Mouse (Mus musculus) midbrain, embryonic 14.5 days (tissue): ENCODE data around the gene Zfp790. TPM values are rescaled to one million over a fixed set of nuclear protein-coding genes. Genes with fewer than 3 reads are reported as not detected.
A peak's percentile ranks its signal among the peaks of the same experiment; 100 is the strongest.

Source experiments
- ATAC-seq: fragments of 200-750 bp; cut with Nextera tagmentation; 2 replicates; pipeline ENCODE4 v1.8.0; 2017; ENCODE audit warnings: moderate number of reproducible peaks, moderate library complexity; ENCODE audit not compliant: low FRiP score, low TSS enrichment
- DNase-seq: peaks from one replicate; pipeline ENCODE4 v3.0.0-alpha.2; 2015
- H3K27ac ChIP-seq: fragments of 300-500 bp; sonication (generic); replicated peaks from 2 replicates; pipeline ENCODE4 v1.5.1; 2014; ENCODE audit warnings: mild to moderate bottlenecking, low read depth, low read length, moderate library complexity
- H3K27me3 ChIP-seq: fragments of 300-500 bp; sonication (generic); 2 replicates; pipeline ENCODE4 v1.6.1; 2014; ENCODE audit warnings: low read length, control low read depth, mixed read lengths; ENCODE audit not compliant: control insufficient read depth, insufficient read depth
- H3K36me3 ChIP-seq: fragments of 300-500 bp; sonication (generic); 2 replicates; pipeline ENCODE4 v1.6.1; 2014; ENCODE audit warnings: low read length, control low read depth; ENCODE audit not compliant: control insufficient read depth, insufficient read depth
- H3K4me1 ChIP-seq: fragments of 300-500 bp; sonication (generic); 2 replicates; pipeline ENCODE4 v1.6.1; 2014; ENCODE audit warnings: mild to moderate bottlenecking, antibody characterized with exemption, low read length, control low read depth; ENCODE audit not compliant: control insufficient read depth, insufficient read depth
- H3K4me2 ChIP-seq: fragments of 300-500 bp; sonication (generic); 2 replicates; pipeline ENCODE4 v1.6.1; 2014; ENCODE audit warnings: mild to moderate bottlenecking, low read length, moderate library complexity
- H3K4me3 ChIP-seq: fragments of 300-500 bp; sonication (generic); replicated peaks from 2 replicates; pipeline ENCODE4 v1.5.1; 2014; ENCODE audit warnings: low read depth, low read length
- H3K9ac ChIP-seq: fragments of 300-500 bp; sonication (generic); replicated peaks from 2 replicates; pipeline ENCODE4 v1.6.1; 2014; ENCODE audit warnings: mild to moderate bottlenecking, low read length, moderate library complexity
- H3K9me3 ChIP-seq: fragments of 300-500 bp; sonication (generic); 2 replicates; pipeline ENCODE4 v1.6.1; 2016; ENCODE audit warnings: low read length, control low read depth, mixed read lengths; ENCODE audit not compliant: control insufficient read depth
- WGBS: fragments of 180-500 bp; shearing (Covaris S2); extraction: QIAGEN DNeasy Blood & Tissue Kit; methylation state at CpG from one replicate; pipeline ENCODE4 v1.1.7; 2014; 5-methylcytosine and 5-hydroxymethylcytosine counted together
- polyA plus RNA-seq: library from polyadenylated mRNA; unstranded; fragments of >200 nt; fragmentation: Nextera tagmentation; extraction: Ambion mirVana; gene quantifications from 2 replicates; pipeline ENCODE4 v1.2.1, GENCODE M21; 2014

Gene Zfp790
- polyA plus RNA-seq, 1 experiment from 2014 or later: 35.1 TPM

GRCm38 (mm10) chr7:29818619-29819254 is 2.8 kb downstream of the Zfp790 start:
- no peaks in the 10 kb centered on the region for H3K9me3 ChIP-seq

DNA sequence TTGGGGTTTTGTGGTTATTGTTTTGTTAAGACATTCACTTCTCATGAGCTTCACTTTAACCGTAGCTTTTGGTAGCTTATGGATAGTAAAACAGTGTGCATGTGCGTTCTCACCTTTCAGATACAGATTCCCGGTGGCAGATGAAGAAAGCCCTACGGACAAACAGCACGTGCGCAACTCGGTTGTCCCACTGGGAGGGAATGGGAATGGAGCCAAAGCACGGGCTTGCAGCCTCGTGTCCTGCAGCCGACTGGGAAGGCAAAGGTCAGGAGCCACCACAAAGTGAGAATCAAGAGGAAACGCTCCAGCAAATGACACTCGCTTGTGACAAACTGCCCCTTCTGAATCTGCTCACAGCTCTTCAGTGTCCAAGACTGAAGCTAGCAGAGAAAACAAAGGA is 12.1 kb downstream of the Zfp790 start:
- 93% methylated on average over 12 of the region's 12 CpGs for WGBS
- Histone ChIP-seq H3K27me3 (no peaks in the 10 kb centered on the region), H3K9me3 (no peaks in the 10 kb centered on the region), H3K36me3 (peaks cover 82% of the 10 kb centered on the region), H3K4me1 (no peaks in the 10 kb centered on the region), H3K4me2 (no peak overlapping the region), H3K4me3 (no peak overlapping the region), H3K27ac (no peak overlapping the region), H3K9ac (no peak overlapping the region)
- ATAC-seq (no peak), DNase-seq (no peak)

More at GRCm38 (mm10) chr7:29818619-29819254, 2.8 kb downstream of the Zfp790 start:
- DNase-seq: peak; percentile 96
- Histone ChIP-seq H3K4me3 (peak overlapping the region; percentile 43), H3K4me2 (peak overlapping the region; percentile 70), H3K9ac (peak overlapping the region; percentile 38), H3K4me1 (peaks cover 37% of the 10 kb centered on the region), H3K27me3 (no peaks in the 10 kb centered on the region), H3K36me3 (peaks cover 16% of the 10 kb centered on the region), H3K27ac (peak overlapping the region; percentile 77)
- 1% methylated on average over 12 of the region's 12 CpGs for WGBS
- peak; percentile 75 for ATAC-seq

GRCm38 (mm10) chr7:29829804-29830203 is 13.9 kb downstream of the Zfp790 start:
- Histone ChIP-seq H3K4me3 (no peak overlapping the region), H3K4me1 (no peaks in the 10 kb centered on the region), H3K36me3 (peaks cover 76% of the 10 kb centered on the region), H3K9ac (no peak overlapping the region), H3K27ac (no peak overlapping the region), H3K27me3 (no peaks in the 10 kb centered on the region), H3K4me2 (no peak overlapping the region), H3K9me3 (no peaks in the 10 kb centered on the region)
- no peak for DNase-seq
- 81% methylated on average over 12 of the region's 12 CpGs for WGBS
- ATAC-seq: no peak

GRCm38 (mm10) chr7:29836816-29837215 is 20.9 kb downstream of the Zfp790 start:
- DNase-seq (no peak), ATAC-seq (no peak)
- Histone ChIP-seq H3K9ac (no peak overlapping the region), H3K36me3 (peaks cover 29% of the 10 kb centered on the region), H3K27me3 (no peaks in the 10 kb centered on the region), H3K4me3 (no peak overlapping the region), H3K4me2 (no peak overlapping the region), H3K4me1 (no peaks in the 10 kb centered on the region), H3K9me3 (no peaks in the 10 kb centered on the region), H3K27ac (no peak overlapping the region)
- WGBS: 93% methylated on average over 1 of the region's 1 CpGs

- Histone ChIP-seq H3K9ac (no peak overlapping the region), H3K4me3 (no peak overlapping the region), H3K27ac (no peak overlapping the region), H3K27me3 (no peaks in the 10 kb centered on the region), H3K9me3 (no peaks in the 10 kb centered on the region), H3K4me1 (no peaks in the 10 kb centered on the region), H3K4me2 (no peak overlapping the region), H3K36me3 (peaks cover 23% of the 10 kb centered on the region)
- ATAC-seq: no peak
- no peak for DNase-seq
- 92% methylated on average over 3 of the region's 3 CpGs for WGBS
These were observed 23.3 kb downstream of the Zfp790 start for GRCm38 (mm10) chr7:29839256-29839655.

- Histone ChIP-seq H3K9ac (no peak overlapping the region), H3K4me2 (no peak overlapping the region), H3K27ac (no peak overlapping the region), H3K27me3 (no peaks in the 10 kb centered on the region), H3K9me3 (no peaks in the 10 kb centered on the region), H3K36me3 (peaks cover 40% of the 10 kb centered on the region), H3K4me1 (no peaks in the 10 kb centered on the region), H3K4me3 (no peak overlapping the region)
- WGBS: 90% methylated on average over 1 of the region's 1 CpGs
- ATAC-seq (no peak), DNase-seq (no peak)
These were observed 26.2 kb downstream of the Zfp790 start for GRCm38 (mm10) chr7:29842105-29842504.

- no peak overlapping the region for H3K27ac ChIP-seq
- no peak overlapping the region for H3K4me3 ChIP-seq
- 91% methylated on average over 5 of the region's 5 CpGs for WGBS
- no peak overlapping the region for H3K9ac ChIP-seq
- peaks cover 54% of the 10 kb centered on the region for H3K36me3 ChIP-seq
- H3K9me3 ChIP-seq: no peaks in the 10 kb centered on the region
- no peak for DNase-seq
- no peaks in the 10 kb centered on the region for H3K4me1 ChIP-seq
- no peak for ATAC-seq
- H3K27me3 ChIP-seq: no peaks in the 10 kb centered on the region
- H3K4me2 ChIP-seq: no peak overlapping the region
These were observed 28.7 kb downstream of the Zfp790 start for GRCm38 (mm10) chr7:29844616-29845015.

- Histone ChIP-seq H3K27ac (0 out of 2 replicates have a peak overlapping the region, but pooled peaks have one; percentile 77), H3K36me3 (peaks cover 9% of the 10 kb centered on the region; the same call in 1 of the 2 replicates), H3K4me3 (peak overlapping the region; percentile 54), H3K4me2 (peak overlapping the region; percentile 84), H3K4me1 (peaks cover 4% of the 10 kb centered on the region), H3K9ac (peak overlapping the region; percentile 72), H3K9me3 (no peaks in the 10 kb centered on the region), H3K27me3 (no peaks in the 10 kb centered on the region)
- WGBS: 62% methylated on average over 9 of the region's 9 CpGs
- DNase-seq (no peak), ATAC-seq (no peak)
These were observed 36.9 kb downstream of the Zfp790 start for GRCm38 (mm10) chr7:29852831-29853218.

- WGBS: under 1% methylated on average over 21 of the region's 21 CpGs
- DNase-seq: peak; percentile 97
These were observed 37.4 kb downstream of the Zfp790 start, which contains the start of gene Zfp940 for GRCm38 (mm10) chr7:29853219-29853842. Zfp940 (minus strand) TSS chr7:29853669.

More at GRCm38 (mm10) chr7:29853219-29853842, 37.4 kb downstream of the Zfp790 start, which contains the start of gene Zfp940:
- Histone ChIP-seq H3K4me1 (peaks cover 4% of the 10 kb centered on the region), H3K4me3 (peak within 1 kb of the TSS; percentile 54), H3K27ac (peak within 1 kb of the TSS; percentile 77), H3K27me3 (no peaks in the 10 kb centered on the region), H3K36me3 (peaks cover 9% of the 10 kb centered on the region; the same call in 1 of the 2 replicates), H3K4me2 (peak within 1 kb of the TSS; percentile 84), H3K9me3 (no peaks in the 10 kb centered on the region), H3K9ac (peak within 1 kb of the TSS; percentile 72)
- ATAC-seq: peak; percentile 98
